Mouse (Mus musculus): ENCODE measurements around the gene Olfr1395.
"Not testable (repeated sequence)": the region's sequence is repeated elsewhere in the genome, so short reads cannot be mapped to it uniquely, and the experiment has no call there.

GRCm38 (mm10) chr11:49194771-49195170, 52.7 kb downstream of the Olfr1395 start:
- TF ChIP-seq CTCF, POLR2A (IDR thresholded peaks at IDR 0.05; ENCODE audit: insufficient read depth, low read depth, low read length): not testable (repeated sequence)
